Mouse (Mus musculus) heart, postnatal 0 days (tissue): ENCODE measurements at regions not wholly inside any gene's neighbourhood (a gene's known extent, or its start where the extent isn't known, plus 50 kb on each side); places are given as distances from the start of the nearest gene placed in this dataset.

Source experiments
- ATAC-seq: fragments of 200-750 bp; cut with Nextera tagmentation; 2 replicates; pipeline ENCODE4 v1.8.0; 2017; ENCODE audit warnings: low read depth, moderate number of reproducible peaks, moderate library complexity; ENCODE audit not compliant: insufficient read depth
- DNase-seq: peaks from one replicate; pipeline ENCODE4 v3.0.0-alpha.2; 2016; ENCODE audit warnings: low spot score
- H3K27ac ChIP-seq: fragments of 300-500 bp; sonication (generic); 2 replicates; pipeline ENCODE4 v1.5.1; 2014; ENCODE audit warnings: low read depth, mild to moderate bottlenecking
- H3K27me3 ChIP-seq: fragments of 300-500 bp; sonication (generic); 2 replicates; pipeline ENCODE4 v1.6.1; 2014; ENCODE audit warnings: low read length, mixed read lengths; ENCODE audit not compliant: control insufficient read depth, insufficient read depth
- H3K36me3 ChIP-seq: fragments of 300-500 bp; sonication (generic); replicated peaks from 2 replicates; pipeline ENCODE4 v1.6.1; 2014; ENCODE audit warnings: low read length, mixed read lengths; ENCODE audit not compliant: control insufficient read depth, insufficient read depth
- H3K4me1 ChIP-seq: fragments of 300-500 bp; sonication (generic); 2 replicates; pipeline ENCODE4 v1.6.1; 2014; ENCODE audit warnings: antibody characterized with exemption; ENCODE audit not compliant: control insufficient read depth, insufficient read depth
- H3K4me2 ChIP-seq: fragments of 300-500 bp; sonication (generic); 2 replicates; pipeline ENCODE4 v1.6.1; 2014; ENCODE audit warnings: low read depth, mild to moderate bottlenecking, low read length, moderate library complexity
- H3K4me3 ChIP-seq: fragments of 300-500 bp; sonication (generic); 2 replicates; pipeline ENCODE4 v1.5.1; 2014; ENCODE audit warnings: low read depth, low read length
- H3K9ac ChIP-seq: fragments of 300-500 bp; sonication (generic); replicated peaks from 2 replicates; pipeline ENCODE4 v1.6.1; 2014; ENCODE audit warnings: low read depth, low read length, mixed read lengths
- H3K9me3 ChIP-seq: fragments of 300-500 bp; sonication (generic); replicated peaks from 2 replicates; pipeline ENCODE4 v1.6.1; 2016; ENCODE audit warnings: low read length; ENCODE audit not compliant: control insufficient read depth
- CTCF ChIP-seq: IDR thresholded peaks from 2 replicates; pipeline ENCODE4 v1.5.1; 2016; ENCODE audit warnings: antibody characterized with exemption, control low read depth, low read depth
- EP300 ChIP-seq: IDR thresholded peaks from 2 replicates; pipeline ENCODE4 v1.6.1; 2016; ENCODE audit warnings: antibody characterized with exemption, low read depth
- WGBS: fragments of 180-500 bp; shearing (Covaris S2); extraction: QIAGEN DNeasy Blood & Tissue Kit; methylation state at CpG from one replicate; pipeline ENCODE4 v1.1.7; 2014; 5-methylcytosine and 5-hydroxymethylcytosine counted together

DNA sequence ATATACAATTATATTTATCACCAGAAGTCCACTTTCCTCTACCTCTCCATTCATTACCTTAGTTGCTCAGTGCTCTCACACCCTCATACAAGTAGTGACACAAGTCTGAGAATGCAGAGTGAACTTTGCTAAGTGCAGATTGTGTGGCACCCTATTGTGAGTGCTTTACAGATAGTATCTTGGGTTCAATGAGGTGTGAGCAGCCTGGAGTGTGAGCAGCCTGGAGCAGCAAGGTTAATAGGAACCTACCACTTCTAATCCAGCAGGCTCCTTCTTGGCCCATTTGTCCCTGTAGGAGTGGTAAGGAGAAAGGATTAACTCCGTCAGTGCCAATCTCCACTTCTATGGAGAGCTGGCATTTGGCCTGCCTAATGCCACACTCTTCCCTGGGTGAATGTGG lies 192.4 kb upstream of the Gm37988 start:
- Histone ChIP-seq H3K27ac (no peak overlapping the region), H3K4me2 (no peak overlapping the region), H3K4me1 (0 out of 2 replicates have a peak, but pooled peaks cover 5% of the 10 kb centered on the region), H3K36me3 (no peaks in the 10 kb centered on the region), H3K9ac (no peak overlapping the region), H3K9me3 (no peaks in the 10 kb centered on the region), H3K27me3 (no peaks in the 10 kb centered on the region), H3K4me3 (no peak overlapping the region)
- no peak for TF ChIP-seq CTCF
- TF ChIP-seq EP300: no peak
- DNase-seq (no peak), ATAC-seq (no peak)
- WGBS: 75% methylated on average over 1 of the region's 1 CpGs

GRCm38 (mm10) chr1:4617479-4617878 lies 190.2 kb upstream of the Gm37988 start:
- H3K9ac ChIP-seq: no peak overlapping the region
- H3K4me1 ChIP-seq: 0 out of 2 replicates have a peak, but pooled peaks cover 5% of the 10 kb centered on the region
- WGBS: 29% methylated on average over 10 of the region's 10 CpGs
- no peaks in the 10 kb centered on the region for H3K27me3 ChIP-seq
- H3K36me3 ChIP-seq: no peaks in the 10 kb centered on the region
- H3K27ac ChIP-seq: 0 out of 2 replicates have a peak overlapping the region, but pooled peaks have one; percentile 11
- no peak overlapping the region for H3K4me3 ChIP-seq
- H3K9me3 ChIP-seq: no peaks in the 10 kb centered on the region
- DNase-seq (peak; percentile 12), ATAC-seq (peak; percentile 36)
- TF ChIP-seq EP300 (no peak), CTCF (no peak)
- no peak overlapping the region for H3K4me2 ChIP-seq

- no peak overlapping the region for H3K27ac ChIP-seq
These were observed 185.3 kb upstream of the Gm37988 start for GRCm38 (mm10) chr1:4622408-4622807.

DNA sequence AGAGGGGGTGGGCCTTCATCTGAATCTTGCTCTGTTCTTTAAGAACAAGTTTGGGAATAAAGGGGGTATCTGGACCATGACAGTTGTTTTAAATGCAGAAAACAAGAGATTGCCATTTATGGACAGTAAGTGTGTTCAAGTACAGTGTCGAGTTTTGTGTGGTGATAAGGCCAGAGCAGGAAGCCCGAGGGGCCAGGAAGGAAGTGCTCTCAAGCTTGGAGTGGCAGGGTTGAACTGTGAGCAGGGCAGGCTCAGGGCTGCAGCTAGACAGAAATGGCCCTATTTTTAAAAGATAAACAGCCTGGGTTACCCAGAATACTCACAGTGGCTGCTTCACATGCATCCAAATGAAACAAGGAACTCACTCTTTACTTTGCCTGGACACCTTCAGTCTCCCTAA lies 184.4 kb upstream of the Gm37988 start:
- TF ChIP-seq CTCF: no peak
- TF ChIP-seq EP300: no peak
- no peaks in the 10 kb centered on the region for H3K27me3 ChIP-seq
- no peak for DNase-seq
- H3K4me3 ChIP-seq: no peak overlapping the region
- H3K9ac ChIP-seq: no peak overlapping the region
- 5% methylated on average over 2 of the region's 2 CpGs for WGBS
- no peak overlapping the region for H3K4me2 ChIP-seq
- no peaks in the 10 kb centered on the region for H3K9me3 ChIP-seq
- H3K27ac ChIP-seq: peak overlapping the region; percentile 36
- no peak for ATAC-seq
- H3K4me1 ChIP-seq: no peaks in the 10 kb centered on the region
- no peaks in the 10 kb centered on the region for H3K36me3 ChIP-seq

More at GRCm38 (mm10) chr1:4622408-4622807, 185.3 kb upstream of the Gm37988 start:
- Histone ChIP-seq H3K27me3 (no peaks in the 10 kb centered on the region), H3K4me1 (0 out of 2 replicates have a peak, but pooled peaks cover 4% of the 10 kb centered on the region), H3K9me3 (no peaks in the 10 kb centered on the region), H3K36me3 (no peaks in the 10 kb centered on the region), H3K9ac (no peak overlapping the region), H3K4me2 (no peak overlapping the region), H3K4me3 (no peak overlapping the region)
- no peak for TF ChIP-seq CTCF
- no peak for TF ChIP-seq EP300
- DNase-seq (peak; percentile 26), ATAC-seq (no peak)
- WGBS: 36% methylated on average over 5 of the region's 5 CpGs

DNA sequence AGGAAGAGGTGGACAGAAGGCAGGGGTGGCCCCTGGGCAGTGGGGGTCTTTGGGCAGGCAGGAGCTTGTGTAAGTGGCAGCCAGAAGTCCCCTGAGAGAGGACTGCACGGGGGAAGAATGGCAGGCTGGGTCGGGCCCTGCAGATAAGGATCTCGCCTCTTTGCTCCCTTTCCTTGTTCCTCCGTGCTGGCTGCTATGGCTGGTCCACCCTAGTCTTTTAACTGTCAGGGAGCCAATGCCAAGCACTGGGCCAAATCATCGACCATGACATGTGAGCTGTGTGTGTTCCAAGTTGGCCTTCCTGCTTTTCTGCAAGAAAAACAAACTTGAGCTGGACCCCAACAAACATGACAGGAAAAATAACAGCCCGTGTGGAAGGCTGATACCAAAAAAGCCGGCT lies 153.8 kb upstream of the Gm37988 start:
- Histone ChIP-seq H3K4me2 (no peak overlapping the region), H3K9me3 (no peaks in the 10 kb centered on the region), H3K4me3 (no peak overlapping the region), H3K27me3 (no peaks in the 10 kb centered on the region), H3K4me1 (0 out of 2 replicates have a peak, but pooled peaks cover 5% of the 10 kb centered on the region), H3K36me3 (no peaks in the 10 kb centered on the region), H3K9ac (no peak overlapping the region), H3K27ac (0 out of 2 replicates have a peak overlapping the region, but pooled peaks have one; percentile 34)
- TF ChIP-seq EP300: no peak
- no peak for TF ChIP-seq CTCF
- 17% methylated on average over 7 of the region's 7 CpGs for WGBS
- DNase-seq (no peak), ATAC-seq (no peak)

GRCm38 (mm10) chr1:4655252-4655651 lies 152.4 kb upstream of the Gm37988 start:
- Histone ChIP-seq H3K4me1 (0 out of 2 replicates have a peak, but pooled peaks cover 5% of the 10 kb centered on the region), H3K27ac (no peak overlapping the region), H3K36me3 (no peaks in the 10 kb centered on the region), H3K9ac (no peak overlapping the region), H3K4me2 (no peak overlapping the region), H3K9me3 (no peaks in the 10 kb centered on the region), H3K4me3 (no peak overlapping the region), H3K27me3 (no peaks in the 10 kb centered on the region)
- DNase-seq (no peak), ATAC-seq (no peak)
- TF ChIP-seq EP300 (no peak), CTCF (no peak)
